Mouse (Mus musculus) olfactory bulb, adult 2 months (tissue): ENCODE results near the gene Abcb9.

Source experiments
- CTCF ChIP-seq: fragments of 200-500 bp; IDR thresholded peaks from 2 replicates; pipeline ENCODE4 v1.5.1; 2012; ENCODE audit warnings: low read depth, mild to moderate bottlenecking, low read length, moderate library complexity; ENCODE audit not compliant: insufficient read depth
- POLR2A ChIP-seq: fragments of 200-500 bp; IDR thresholded peaks from 2 replicates; pipeline ENCODE4 v1.6.1; 2012; ENCODE audit warnings: mild to moderate bottlenecking, low read depth, low read length, moderate library complexity; ENCODE audit not compliant: insufficient read depth

DNA sequence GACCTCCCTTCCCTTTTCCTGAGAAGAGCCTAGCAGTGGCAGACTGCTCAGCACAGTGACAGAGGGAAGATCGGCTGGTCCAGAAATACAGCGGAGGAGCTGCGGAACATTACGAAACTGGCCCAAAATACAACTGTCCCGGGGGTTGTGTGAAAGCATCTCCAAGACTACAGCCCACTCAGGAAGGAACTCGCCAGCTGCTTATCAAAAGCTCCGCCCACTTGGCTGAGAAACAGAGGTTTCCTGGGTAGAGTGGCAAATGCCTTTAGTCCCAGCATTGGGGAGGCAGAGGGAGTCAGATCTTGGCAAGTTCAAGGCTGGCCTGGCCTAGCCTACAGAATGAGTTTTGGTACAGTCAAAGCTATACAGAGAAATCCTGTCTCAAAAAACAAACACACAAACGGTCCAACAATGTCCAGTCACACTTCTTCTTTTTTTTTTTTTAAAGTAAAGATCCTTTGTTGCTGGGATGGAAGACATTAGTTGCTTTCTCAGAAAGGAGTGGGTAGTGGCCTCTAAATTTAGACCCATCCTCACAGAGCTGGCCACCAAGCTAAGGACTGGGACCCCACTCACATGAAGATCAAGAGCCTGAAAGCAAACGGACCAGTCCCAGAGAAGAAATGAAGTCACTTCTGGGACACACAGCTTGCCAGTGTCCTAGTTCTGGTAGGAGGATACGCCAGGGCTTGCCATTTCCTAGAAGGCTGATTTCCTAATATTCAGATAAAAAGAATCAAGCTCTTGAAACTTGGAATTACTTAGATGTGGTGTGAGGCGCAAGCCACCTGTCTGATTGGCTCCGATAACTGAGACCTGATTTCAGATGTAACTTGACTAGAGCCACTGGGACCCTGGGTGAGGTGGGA is 76.0 kb downstream of the Abcb9 start:
- TF ChIP-seq POLR2A (no peak), CTCF (no peak)
